Mouse (Mus musculus) CH12.LX (cell line): ENCODE measurements around the gene Naa40. TPM values are rescaled to one million over a fixed set of nuclear protein-coding genes. Genes with fewer than 3 reads are reported as not detected.
A peak's percentile ranks its signal among the peaks of the same experiment; 100 is the strongest.

Experiments used
- DNase-seq: peaks from one replicate; pipeline ENCODE4 v3.0.0-alpha.2; 2013; ENCODE audit errors: extremely low read depth
- H3K27ac ChIP-seq: 2 replicates; pipeline ENCODE4 v1.5.1; 2012; ENCODE audit warnings: low read depth, mild to moderate bottlenecking, control low read depth, moderate library complexity; ENCODE audit not compliant: insufficient read depth
- H3K27me3 ChIP-seq: replicated peaks from 2 replicates; pipeline ENCODE3; 2012; ENCODE audit warnings: inconsistent platforms
- H3K36me3 ChIP-seq, 2 experiments: replicated peaks in 1 of 2; 2 replicates each; pipeline versions ENCODE3 to v1.6.1; 2012; ENCODE audit warnings: inconsistent platforms in 1 of 2, low read length in 1 of 2, mild to moderate bottlenecking in 1 of 2, mixed read lengths in 1 of 2, moderate library complexity in 1 of 2; ENCODE audit not compliant: control insufficient read depth in 1 of 2, insufficient read depth in 1 of 2
- H3K4me1 ChIP-seq, 2 experiments: 2 replicates each; pipeline ENCODE4 v1.6.1; 2012; ENCODE audit warnings: inconsistent platforms in 1 of 2, moderate library complexity in 1 of 2; ENCODE audit not compliant: insufficient read depth in 2 of 2, control insufficient read depth in 1 of 2
- H3K4me2 ChIP-seq: 2 replicates; pipeline ENCODE4 v1.6.1; 2012; ENCODE audit warnings: low read depth, mild to moderate bottlenecking, control low read depth; ENCODE audit not compliant: poor library complexity, insufficient read depth, severe bottlenecking
- H3K4me3 ChIP-seq, 3 experiments: fragments of 150-350 bp in 1 of 3; sonication (generic) in 1 of 3; replicated peaks in 1 of 3; 2 replicates each; pipeline versions ENCODE3 to v1.5.1; 2011 to 2012; ENCODE audit warnings: low read depth in 2 of 3, low read length in 2 of 3, mild to moderate bottlenecking in 2 of 3, moderate library complexity in 2 of 3, control low read depth in 1 of 3, improper control_type of control experiment in 1 of 3, inconsistent platforms in 1 of 3, mixed read lengths in 1 of 3; ENCODE audit not compliant: poor library complexity in 1 of 3
- H3K79me2 ChIP-seq: replicated peaks from 2 replicates; pipeline ENCODE4 v1.6.1; 2012; ENCODE audit warnings: mild to moderate bottlenecking, moderate library complexity; ENCODE audit not compliant: control insufficient read depth, poor library complexity, insufficient read depth, severe bottlenecking; ENCODE audit errors: extremely low read depth
- H3K9ac ChIP-seq: 2 replicates; pipeline ENCODE4 v1.6.1; 2012; ENCODE audit warnings: low read depth, mild to moderate bottlenecking, control low read depth, moderate library complexity; ENCODE audit not compliant: insufficient read depth
- H3K9me3 ChIP-seq: replicated peaks from 2 replicates; pipeline ENCODE3; 2012; ENCODE audit warnings: low read length, inconsistent platforms, mixed read lengths
- CHD2 ChIP-seq: IDR thresholded peaks from 2 replicates; pipeline ENCODE4 v1.6.1; 2011; ENCODE audit warnings: low read length, improper control_type of control experiment
- CTCF ChIP-seq, 2 experiments: IDR thresholded peaks in 1 of 2; conservative IDR thresholded peaks in 1 of 2; 2 replicates each; pipeline ENCODE4 v1.5.1; 2011 to 2012; ENCODE audit warnings: low read depth in 2 of 2, low read length in 2 of 2, improper control_type of control experiment in 1 of 2, inconsistent platforms in 1 of 2, mild to moderate bottlenecking in 1 of 2, moderate library complexity in 1 of 2
- ELF1 ChIP-seq: IDR thresholded peaks from 2 replicates; pipeline ENCODE4 v1.6.1; 2014; ENCODE audit warnings: low read depth, mild to moderate bottlenecking, inconsistent platforms, low read length, improper control_type of control experiment
- ETS1 ChIP-seq: conservative IDR thresholded peaks from 2 replicates; pipeline ENCODE4 v1.6.1; 2012; ENCODE audit warnings: low read depth, mild to moderate bottlenecking, inconsistent platforms, low read length, improper control_type of control experiment, moderate library complexity
- GABPA ChIP-seq: IDR thresholded peaks from 2 replicates; pipeline ENCODE4 v1.6.1; 2012; ENCODE audit warnings: low read depth, low read length, improper control_type of control experiment, inconsistent platforms; ENCODE audit not compliant: insufficient replicate concordance
- IRF4 ChIP-seq: IDR thresholded peaks from 2 replicates; pipeline ENCODE4 v1.6.1; 2014; ENCODE audit warnings: low read depth, mild to moderate bottlenecking, inconsistent platforms, low read length, improper control_type of control experiment
- JUND ChIP-seq: conservative IDR thresholded peaks from 2 replicates; pipeline ENCODE4 v1.6.1; 2011; ENCODE audit warnings: low read depth, low read length, improper control_type of control experiment
- MAX ChIP-seq: IDR thresholded peaks from 2 replicates; pipeline ENCODE4 v1.6.1; 2011; ENCODE audit warnings: low read length, improper control_type of control experiment
- MEF2A ChIP-seq: IDR thresholded peaks from 2 replicates; pipeline ENCODE4 v1.6.1; 2014; ENCODE audit warnings: low read depth, mild to moderate bottlenecking, inconsistent platforms, low read length, improper control_type of control experiment, borderline replicate concordance
- RAD21 ChIP-seq: IDR thresholded peaks from 2 replicates; pipeline ENCODE4 v1.6.1; 2011; ENCODE audit warnings: low read depth, mild to moderate bottlenecking, low read length, improper control_type of control experiment, moderate library complexity
- RCOR1 ChIP-seq: conservative IDR thresholded peaks from 2 replicates; pipeline ENCODE4 v1.6.1; 2012; ENCODE audit warnings: low read depth, mild to moderate bottlenecking, inconsistent platforms, low read length, improper control_type of control experiment
- SIN3A ChIP-seq: IDR thresholded peaks from 2 replicates; pipeline ENCODE4 v1.6.1; 2012; ENCODE audit warnings: low read length, improper control_type of control experiment, inconsistent platforms
- SMC3 ChIP-seq: IDR thresholded peaks from 2 replicates; pipeline ENCODE4 v1.6.1; 2011; ENCODE audit warnings: low read depth, low read length, improper control_type of control experiment
- TBP ChIP-seq: conservative IDR thresholded peaks from 2 replicates; pipeline ENCODE4 v1.6.1; 2011; ENCODE audit warnings: low read depth, low read length, improper control_type of control experiment
- TCF12 ChIP-seq: IDR thresholded peaks from 2 replicates; pipeline ENCODE4 v1.6.1; 2014; ENCODE audit warnings: low read depth, mild to moderate bottlenecking, inconsistent platforms, low read length, improper control_type of control experiment
- UBTF ChIP-seq: IDR thresholded peaks from 2 replicates; pipeline ENCODE4 v1.6.1; 2012; ENCODE audit warnings: low read depth, mild to moderate bottlenecking, inconsistent platforms, low read length, improper control_type of control experiment, moderate library complexity
- USF2 ChIP-seq: conservative IDR thresholded peaks from 2 replicates; pipeline ENCODE4 v1.6.1; 2011; ENCODE audit warnings: low read depth, low read length, improper control_type of control experiment
- ZC3H11A ChIP-seq: IDR thresholded peaks from 2 replicates; pipeline ENCODE4 v1.6.1; 2012; ENCODE audit warnings: low read depth, mild to moderate bottlenecking, inconsistent platforms, low read length, improper control_type of control experiment
- ZMIZ1 ChIP-seq: IDR thresholded peaks from 2 replicates; pipeline ENCODE4 v1.6.1; 2012; ENCODE audit warnings: low read depth, mild to moderate bottlenecking, inconsistent platforms, low read length, improper control_type of control experiment
- dilution Hi-C: fragments of 300-500 bp; cut with MboI; formaldehyde crosslinking; loops from 2 replicates; pipeline ENCODE4 v1.14.3; 2020; ENCODE audit warnings: low sequenced_read_pairs; ENCODE audit not compliant: extremely low pct_unique_long_range_greater_than_20kb, extremely low pct_ligation_motif_present
- in situ Hi-C: fragments of 300-500 bp; cut with MboI; formaldehyde crosslinking; loops from 3 replicates; pipeline ENCODE4 v1.14.3; 2019; ENCODE audit warnings: low sequenced_read_pairs, low pct_ligation_motif_present, low pct_unique_long_range_greater_than_20kb, mixed read lengths
- polyA plus RNA-seq: library from polyadenylated mRNA; unstranded; fragments of >175 nt; gene quantifications from 2 replicates; pipeline ENCODE4 v1.2.1, GENCODE M21; 2012; ENCODE audit warnings: low read depth; ENCODE audit not compliant: insufficient read length
- total RNA-seq, 2 experiments: library from RNA; depleted of rRNA; stranded (reverse); fragments of 300-350 nt in 1 of 2; fragments of >200 nt in 1 of 2; gene quantifications; 2 replicates each; pipeline ENCODE4 v1.2.3; 2012 to 2014

Gene Naa40
- total and polyA plus RNA-seq, 3 experiments: 40.6 to 69.3 (median 65.7) TPM

- Histone ChIP-seq H3K4me3 (no peak overlapping the region), H3K4me1 (peaks cover 8 to 20% of the 10 kb centered on the region in 2 experiments), H3K9ac (no peak overlapping the region), H3K27ac (no peak overlapping the region), H3K79me2 (no peaks in the 10 kb centered on the region), H3K4me2 (no peak overlapping the region), H3K9me3 (peaks cover 4% of the 10 kb centered on the region), H3K27me3 (no peaks in the 10 kb centered on the region), H3K36me3 (peaks cover 42 to 83% of the 10 kb centered on the region in 2 experiments)
- no peak for DNase-seq
- no peak for TF ChIP-seq UBTF
- peak; percentile 36 for TF ChIP-seq RAD21
- peak; percentile 3; the same call in 1 of the 2 replicates for TF ChIP-seq SMC3
- no peak for TF ChIP-seq IRF4
- no peak for TF ChIP-seq CHD2
- peak in 1 of 2 experiments; percentile 50; a peak in 2 of 4 replicates for TF ChIP-seq CTCF (conservative IDR thresholded peaks at IDR 0.05 in 1 of 2, IDR thresholded peaks at IDR 0.05 in 1 of 2; ENCODE audit: low read depth in 2 of 2, low read length in 2 of 2)
- in situ Hi-C loops (no loop called here), dilution Hi-C loops (no loop called here)
Measured at GRCm38 (mm10) chr19:7273486-7273885, 32.5 kb upstream of the Naa40 start.

GRCm38 (mm10) chr19:7269290-7270044 lies 28.5 kb upstream of the Naa40 start:
- H3K4me1 ChIP-seq: peaks cover 14 to 44% of the 10 kb centered on the region in 2 experiments
- TF ChIP-seq USF2: no peak
- TF ChIP-seq UBTF: no peak
- no peak for TF ChIP-seq JUND
- TF ChIP-seq RAD21: no peak
- TF ChIP-seq CTCF (conservative IDR thresholded peaks at IDR 0.05 in 1 of 2, IDR thresholded peaks at IDR 0.05 in 1 of 2; ENCODE audit: low read depth in 2 of 2, low read length in 2 of 2): no peak
- TF ChIP-seq TBP: no peak
- TF ChIP-seq TCF12: no peak
- TF ChIP-seq SIN3A: no peak
- TF ChIP-seq ZC3H11A: no peak
- no peak for TF ChIP-seq ZMIZ1
- no peak for TF ChIP-seq ELF1
- TF ChIP-seq RCOR1: no peak
- no peak for TF ChIP-seq MAX
- TF ChIP-seq MEF2A: no peak
- no peak for TF ChIP-seq GABPA
- TF ChIP-seq SMC3: no peak
- TF ChIP-seq ETS1: no peak
- DNase-seq: no peak
- peak overlapping the region; percentile 61 to 79 (median 73) for H3K4me3 ChIP-seq
- peak overlapping the region; percentile 57 for H3K4me2 ChIP-seq
- dilution Hi-C loops (no loop called here), in situ Hi-C loops (loop anchor here (5.0 kb wide), 1 partner anchor 78 kb away; no protein-coding TSS in a partner anchor)
- H3K9ac ChIP-seq: peak overlapping the region; percentile 30
- H3K27me3 ChIP-seq: no peaks in the 10 kb centered on the region
- peaks cover 4% of the 10 kb centered on the region for H3K9me3 ChIP-seq
- no peaks in the 10 kb centered on the region for H3K79me2 ChIP-seq
- H3K36me3 ChIP-seq: peaks cover 10 to 44% of the 10 kb centered on the region in 2 experiments
- H3K27ac ChIP-seq: no peak overlapping the region
